Mouse (Mus musculus) embryo, embryonic 11.5 days (tissue): ENCODE results near the gene Tmem117.

ENCODE experiments used
- DNase-seq: peaks from one replicate; pipeline ENCODE4 v3.0.0-alpha.2; 2012; ENCODE audit warnings: low read depth, low spot score

Tmem117 gene

DNA sequence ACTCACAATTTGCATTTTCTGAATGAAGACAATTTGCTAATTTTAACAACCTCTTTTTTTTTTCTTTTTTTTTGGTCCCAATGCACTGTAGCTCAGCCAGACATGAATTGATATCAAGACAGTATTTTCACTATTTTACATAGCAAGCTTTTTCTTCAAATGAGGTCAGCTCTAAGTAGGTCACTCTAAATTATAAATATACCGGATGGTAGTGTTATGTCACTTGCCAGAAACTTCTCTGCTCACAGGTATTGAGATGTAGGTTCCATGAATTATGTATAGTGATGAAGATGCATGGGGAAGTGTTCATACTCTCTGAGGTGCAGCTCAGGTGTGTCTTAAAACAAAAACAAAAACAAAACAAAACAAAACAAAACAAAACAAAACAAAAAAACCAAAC is 264.2 kb downstream of the Tmem117 start:
- DNase-seq = no peak

- DNase-seq = no peak
Measured at GRCm38 (mm10) chr15:94894086-94894485, 265.1 kb downstream of the Tmem117 start.

DNA sequence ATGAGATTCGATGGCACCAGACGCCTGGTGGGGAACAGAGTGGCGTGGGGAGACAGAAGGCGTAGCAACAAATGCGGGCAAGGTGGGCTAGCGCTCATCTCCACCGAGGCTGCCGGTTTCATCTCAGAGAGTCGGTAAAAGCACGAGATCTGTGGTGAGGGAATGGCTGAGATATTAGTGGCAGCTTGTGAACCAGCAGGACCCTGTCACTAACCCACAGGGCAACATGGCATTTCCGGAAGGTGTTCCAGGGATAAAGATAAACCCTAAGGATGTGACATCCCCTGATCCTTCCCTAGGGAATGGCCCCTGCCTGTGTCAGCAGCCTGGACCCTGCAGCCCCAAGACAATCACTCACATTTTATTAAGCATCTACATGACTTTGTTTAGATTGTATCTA is 266.6 kb downstream of the Tmem117 start:
- no peak for DNase-seq

DNA sequence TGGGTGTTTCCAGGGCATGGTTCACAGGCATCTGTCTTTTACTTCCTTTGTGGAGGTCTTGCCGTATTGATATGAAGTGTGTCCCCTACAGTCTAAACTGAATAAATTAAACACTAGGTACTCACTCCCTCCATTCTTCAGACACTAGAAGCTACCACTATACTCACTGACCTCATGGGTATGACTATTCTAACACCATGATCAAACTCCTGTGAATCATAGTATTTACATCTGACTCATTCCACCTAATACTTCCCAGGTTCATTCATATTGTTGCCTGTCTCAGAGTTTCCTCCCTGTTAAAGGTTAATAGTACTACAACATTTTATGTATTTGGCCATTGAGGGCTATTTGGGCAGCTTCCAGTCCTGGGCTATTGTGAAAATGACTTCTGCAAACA is 274.2 kb downstream of the Tmem117 start:
- no peak for DNase-seq

GRCm38 (mm10) chr15:94904672-94905407 is 275.8 kb downstream of the Tmem117 start:
- DNase-seq = no peak

- no peak for DNase-seq
Measured at GRCm38 (mm10) chr15:94921672-94922071, 292.6 kb downstream of the Tmem117 start.

DNA sequence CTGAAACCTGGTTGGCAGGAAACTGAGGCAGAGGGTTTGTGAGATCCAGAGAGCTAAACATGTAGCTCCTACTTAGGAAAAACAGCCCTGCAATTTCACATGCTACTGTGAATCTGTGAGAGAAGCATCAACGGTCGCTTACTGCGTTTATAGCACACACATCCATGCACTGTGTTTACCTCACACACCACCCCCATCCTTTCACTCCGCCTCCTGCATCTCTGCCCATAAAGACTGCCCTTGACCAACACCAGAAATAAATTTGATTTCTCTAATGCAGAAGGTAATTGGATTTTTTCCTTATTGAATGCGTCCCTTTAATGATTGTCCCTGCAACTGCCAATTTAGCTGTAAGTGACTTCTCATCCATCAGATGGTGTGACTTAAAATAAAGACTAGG is 299.0 kb downstream of the Tmem117 start:
- DNase-seq = no peak

DNA sequence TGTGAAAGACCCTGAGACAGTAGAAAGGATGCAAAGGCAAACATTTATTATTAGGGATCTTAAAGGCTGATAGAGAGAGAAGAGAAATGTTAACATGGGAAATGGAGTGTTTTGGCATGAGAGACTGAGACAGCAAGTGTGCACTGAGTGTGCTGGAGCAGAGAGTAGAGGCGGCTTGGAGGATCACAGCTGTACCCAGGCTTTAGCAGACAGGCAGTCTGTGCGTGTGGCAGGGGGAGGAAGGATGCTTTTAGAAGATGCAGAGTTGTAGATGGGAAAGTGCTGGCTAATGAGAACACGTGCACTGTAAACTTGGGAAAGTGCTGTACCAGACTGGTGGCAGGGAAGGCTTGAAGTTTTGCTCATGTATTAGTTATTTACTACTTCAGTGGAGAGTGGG is 301.7 kb downstream of the Tmem117 start:
- no peak for DNase-seq

GRCm38 (mm10) chr15:94933044-94933443 is 304.0 kb downstream of the Tmem117 start:
- no peak for DNase-seq

GRCm38 (mm10) chr15:94933480-94933879 is 304.4 kb downstream of the Tmem117 start:
- DNase-seq = no peak

- no peak for DNase-seq
Measured at GRCm38 (mm10) chr15:94941954-94942353, 312.9 kb downstream of the Tmem117 start.

DNA sequence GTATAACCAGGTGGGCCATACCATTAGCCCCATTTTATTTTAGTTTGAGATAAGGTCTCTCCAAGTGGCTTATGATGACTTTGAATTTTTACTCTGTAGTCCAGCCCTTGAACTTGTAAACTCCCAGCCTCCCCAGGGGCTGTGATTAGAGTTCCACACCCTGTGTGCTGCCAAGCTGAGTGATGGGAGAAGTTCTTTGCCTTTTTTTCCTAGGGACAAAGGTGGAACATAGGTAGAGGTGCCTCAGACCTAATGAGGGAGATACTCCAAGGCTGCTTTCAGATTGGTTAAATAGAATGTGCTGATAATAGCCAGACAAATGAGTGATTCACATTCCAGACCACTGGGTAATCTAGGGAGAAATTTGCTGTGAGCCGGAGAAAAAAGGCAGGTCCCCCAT is 313.4 kb downstream of the Tmem117 start:
- no peak for DNase-seq

- no peak for DNase-seq
Measured at GRCm38 (mm10) chr15:94943891-94944290, 314.9 kb downstream of the Tmem117 start.

GRCm38 (mm10) chr15:94951382-94952048 is 322.5 kb downstream of the Tmem117 start:
- no peak for DNase-seq

- DNase-seq = no peak
Measured at GRCm38 (mm10) chr15:94956697-94957096, 327.7 kb downstream of the Tmem117 start.

DNA sequence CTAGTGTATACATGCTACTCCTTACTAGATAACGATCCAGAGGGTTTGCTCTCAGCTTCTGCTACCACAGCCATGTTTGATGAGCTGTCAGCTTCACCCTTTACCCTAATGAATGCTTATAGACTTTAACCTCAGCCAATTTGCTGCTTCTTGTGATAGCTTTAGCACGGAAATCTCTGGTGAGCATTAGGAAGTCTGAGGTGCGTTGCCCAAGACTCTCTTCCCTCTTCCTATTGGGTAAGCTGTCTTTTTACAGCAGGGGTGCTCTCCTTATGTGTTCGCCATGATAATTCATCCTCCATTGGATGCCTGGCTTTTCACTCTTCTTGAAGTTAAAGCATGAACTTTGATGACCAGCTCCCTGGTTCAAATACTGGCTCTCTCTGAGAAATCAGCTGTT is 328.2 kb downstream of the Tmem117 start:
- no peak for DNase-seq

GRCm38 (mm10) chr15:94967004-94967403 is 338.0 kb downstream of the Tmem117 start:
- DNase-seq = no peak

GRCm38 (mm10) chr15:94968403-94969180 is 339.6 kb downstream of the Tmem117 start:
- no peak for DNase-seq

- no peak for DNase-seq
Measured at GRCm38 (mm10) chr15:94981798-94982197, 352.8 kb downstream of the Tmem117 start.

GRCm38 (mm10) chr15:94995352-94995751 is 366.3 kb downstream of the Tmem117 start:
- no peak for DNase-seq

GRCm38 (mm10) chr15:95005121-95005824 is 376.2 kb downstream of the Tmem117 start:
- no peak for DNase-seq

GRCm38 (mm10) chr15:95022251-95022650 is 393.2 kb downstream of the Tmem117 start:
- DNase-seq = no peak
